Mouse (Mus musculus) frontal cortex, adult (tissue): Measurements from ENCODE around the gene Adssl1.

ENCODE experiments used
- ATAC-seq: cut with Nextera tagmentation; 2 replicates; pipeline ENCODE4 v1.9.2; 2017; ENCODE audit warnings: mild to moderate bottlenecking, moderate library complexity, mixed read lengths; ENCODE audit not compliant: low TSS enrichment

Gene Adssl1

DNA sequence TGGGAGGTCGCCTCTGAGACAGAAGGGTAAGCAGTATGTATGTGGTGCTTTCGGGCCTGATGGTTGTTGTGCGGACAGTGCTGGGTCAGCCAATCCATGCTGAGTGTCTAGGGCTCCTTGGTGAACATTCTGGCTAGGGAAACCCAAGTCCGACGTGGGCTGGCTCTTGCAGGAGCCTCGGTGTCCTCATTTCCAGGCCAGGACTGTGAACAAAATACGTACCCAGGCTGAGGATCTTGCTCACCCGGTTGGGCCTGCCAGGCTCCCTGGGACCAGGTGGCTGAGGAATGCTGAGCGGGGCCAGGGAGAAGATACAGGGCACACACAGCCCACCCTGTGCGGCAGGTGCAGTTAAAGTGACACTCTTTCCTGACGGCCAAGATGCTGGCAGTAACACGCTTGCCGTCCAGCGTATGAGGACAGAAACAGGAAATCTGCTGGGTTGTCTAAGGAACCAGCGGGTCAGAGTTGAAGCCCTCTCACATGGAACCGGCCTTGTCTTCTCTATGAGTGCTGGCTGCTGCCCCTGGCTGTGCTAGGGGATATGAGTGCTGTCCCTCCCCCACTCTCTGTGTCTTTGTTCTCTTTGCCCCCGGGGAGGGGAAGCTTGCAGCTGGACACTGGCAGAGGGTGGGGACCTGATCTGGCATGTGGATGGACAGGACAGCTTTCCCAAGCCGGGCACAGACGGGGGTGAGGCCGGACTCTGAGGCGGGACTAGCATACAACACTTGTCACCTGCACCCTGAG lies 26.7 kb upstream of the Adssl1 start:
- ATAC-seq, result no peak

GRCm38 (mm10) chr12:112593951-112594915 lies 25.6 kb upstream of the Adssl1 start:
- ATAC-seq, result 0 out of 2 replicates have a peak, but pooled peaks have one; percentile 1

DNA sequence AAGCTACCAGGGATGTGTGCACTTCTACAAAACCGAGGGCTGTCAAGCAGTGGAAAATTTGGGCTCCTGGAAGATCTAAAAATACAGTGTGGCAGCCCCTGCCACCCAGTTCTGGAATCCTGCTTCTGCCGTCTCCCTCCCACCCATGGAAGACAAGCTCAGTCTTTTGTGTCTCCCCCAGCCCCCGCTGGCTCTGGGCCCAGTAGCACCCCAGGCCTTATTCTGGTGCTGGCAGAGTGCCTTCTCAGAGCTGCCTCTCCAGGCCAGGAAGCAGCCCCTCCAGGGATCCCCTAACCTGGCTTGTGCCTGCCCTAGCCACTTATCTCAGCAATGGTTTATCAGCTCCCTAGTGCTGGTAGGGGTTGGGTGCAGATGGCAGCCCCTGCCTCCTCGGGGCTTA lies 24.9 kb upstream of the Adssl1 start:
- ATAC-seq, result peak; percentile 53

DNA sequence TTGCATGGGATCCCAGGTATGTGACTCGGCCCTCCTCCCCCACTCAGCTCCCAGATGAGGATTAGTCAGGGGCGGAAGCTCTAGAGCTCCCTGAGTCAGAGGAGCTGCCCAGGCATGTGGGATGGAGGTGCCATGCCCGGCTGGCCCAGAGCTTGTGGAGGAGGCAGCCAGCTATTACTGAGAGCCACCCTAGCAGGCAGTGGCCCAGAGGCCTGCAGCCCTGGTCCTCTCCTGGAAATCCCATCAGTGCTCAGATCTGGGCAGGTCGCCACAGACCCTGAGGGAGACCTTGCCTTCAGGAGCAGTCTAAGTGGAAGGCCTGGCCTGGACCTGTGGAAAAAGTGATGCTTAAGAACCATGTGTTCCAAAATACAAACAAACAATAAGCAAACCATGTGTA lies 24.2 kb upstream of the Adssl1 start:
- ATAC-seq, result peak; percentile 36

GRCm38 (mm10) chr12:112596454-112596853 lies 23.4 kb upstream of the Adssl1 start:
- no peak for ATAC-seq

GRCm38 (mm10) chr12:112596891-112597500 lies 22.8 kb upstream of the Adssl1 start:
- ATAC-seq, result no peak

- no peak for ATAC-seq
Observed at GRCm38 (mm10) chr12:112597618-112598017, 22.2 kb upstream of the Adssl1 start.

- ATAC-seq, result no peak
Observed at GRCm38 (mm10) chr12:112599198-112599597, 20.6 kb upstream of the Adssl1 start.

- ATAC-seq, result no peak
Observed at GRCm38 (mm10) chr12:112599942-112600611, 19.8 kb upstream of the Adssl1 start.

DNA sequence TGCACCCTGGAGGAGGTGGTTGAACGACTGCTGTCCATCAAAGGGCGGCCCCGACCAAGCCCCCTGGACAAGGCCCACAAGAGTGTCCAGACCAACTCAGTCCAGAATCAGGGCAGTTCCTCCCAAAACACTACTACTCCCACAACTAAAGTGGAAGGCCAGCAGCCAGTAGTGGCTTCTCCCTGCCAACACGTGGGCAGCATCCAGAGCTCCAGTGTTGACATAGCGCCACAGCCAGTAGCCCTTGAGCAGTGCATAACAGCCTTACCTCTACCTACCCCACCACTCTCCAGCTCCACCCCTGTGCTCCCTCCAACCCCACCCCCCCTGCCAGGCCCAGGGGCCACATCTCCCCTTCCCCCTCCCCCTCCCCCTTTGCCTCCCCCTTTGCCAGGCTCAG lies 15.8 kb upstream of the Adssl1 start:
- ATAC-seq, result no peak

DNA sequence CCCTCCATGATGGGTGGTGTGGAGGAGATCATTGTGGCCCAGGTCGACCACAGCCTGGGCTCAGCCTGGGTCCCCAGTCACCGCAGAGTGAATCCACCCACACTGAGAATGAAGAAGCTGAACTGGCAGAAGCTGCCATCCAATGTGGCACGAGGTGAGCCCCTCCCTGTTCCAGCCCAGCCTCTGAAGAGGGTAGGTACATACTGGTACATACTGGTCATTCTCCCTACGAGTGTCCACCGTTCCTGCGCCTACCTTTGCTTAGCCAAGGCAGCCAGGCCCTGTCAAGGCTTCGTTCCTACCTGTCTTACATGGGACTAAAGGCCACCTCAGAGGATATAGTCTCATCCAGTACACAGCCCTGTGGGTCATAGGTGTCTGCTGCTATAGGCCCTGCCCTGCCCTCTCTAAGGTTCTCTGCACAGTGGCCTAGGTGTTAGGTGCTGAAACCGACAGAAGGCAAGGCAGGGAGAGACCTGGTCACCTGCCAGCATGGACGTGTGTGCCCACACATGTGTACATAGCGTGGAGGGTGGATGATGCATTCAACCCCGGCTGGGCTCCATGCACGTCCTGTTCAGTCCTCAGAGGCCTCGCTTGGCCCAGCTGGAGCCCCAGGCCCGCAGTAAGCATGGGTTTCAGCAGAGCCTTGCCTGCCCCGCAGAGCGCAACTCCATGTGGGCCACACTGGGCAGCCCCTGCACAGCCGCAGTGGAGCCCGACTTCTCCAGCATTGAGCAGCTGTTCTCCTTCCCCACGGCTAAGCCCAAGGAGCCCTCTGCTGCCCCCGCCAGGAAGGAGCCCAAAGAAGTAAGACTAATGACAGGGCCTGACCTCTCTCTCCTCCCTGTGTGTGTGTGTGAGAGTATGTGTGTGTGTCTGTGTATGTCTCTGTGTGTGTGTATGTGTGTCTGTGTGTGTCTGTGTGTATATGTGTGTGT lies 14.9 kb upstream of the Adssl1 start:
- ATAC-seq, result peak; percentile 54

GRCm38 (mm10) chr12:112605766-112606165 lies 14.1 kb upstream of the Adssl1 start:
- peak; percentile 79 for ATAC-seq

GRCm38 (mm10) chr12:112606998-112607397 lies 12.8 kb upstream of the Adssl1 start:
- no peak for ATAC-seq

- ATAC-seq, result no peak
Observed at GRCm38 (mm10) chr12:112609031-112609430, 10.8 kb upstream of the Adssl1 start.

- ATAC-seq, result no peak
Observed at GRCm38 (mm10) chr12:112616668-112617067, 3.2 kb upstream of the Adssl1 start.

GRCm38 (mm10) chr12:112617184-112617583 lies 2.7 kb upstream of the Adssl1 start:
- ATAC-seq, result peak; percentile 58

- ATAC-seq, result peak; percentile 29
Observed at GRCm38 (mm10) chr12:112617898-112618380, 1.9 kb upstream of the Adssl1 start.

GRCm38 (mm10) chr12:112618981-112619685 lies 712 bp upstream of the Adssl1 start:
- no peak for ATAC-seq

GRCm38 (mm10) chr12:112620354-112621061 lies 663 bp downstream of the Adssl1 start:
- ATAC-seq, result no peak
